Mouse (Mus musculus) kidney, adult 2 months (tissue): Measurements from ENCODE around the gene Mrfap1.

Experiments
- CTCF ChIP-seq: fragments of 200-500 bp; conservative IDR thresholded peaks from 2 replicates; pipeline ENCODE4 v1.5.1; 2011; ENCODE audit warnings: low read depth, mild to moderate bottlenecking, control low read depth, low read length, moderate library complexity, mixed read lengths; ENCODE audit not compliant: insufficient read depth, insufficient read length
- POLR2A ChIP-seq: fragments of 200-500 bp; IDR thresholded peaks from one replicate; pipeline ENCODE4 v1.6.1; 2011; ENCODE audit warnings: low read depth, low read length, control low read depth

DNA sequence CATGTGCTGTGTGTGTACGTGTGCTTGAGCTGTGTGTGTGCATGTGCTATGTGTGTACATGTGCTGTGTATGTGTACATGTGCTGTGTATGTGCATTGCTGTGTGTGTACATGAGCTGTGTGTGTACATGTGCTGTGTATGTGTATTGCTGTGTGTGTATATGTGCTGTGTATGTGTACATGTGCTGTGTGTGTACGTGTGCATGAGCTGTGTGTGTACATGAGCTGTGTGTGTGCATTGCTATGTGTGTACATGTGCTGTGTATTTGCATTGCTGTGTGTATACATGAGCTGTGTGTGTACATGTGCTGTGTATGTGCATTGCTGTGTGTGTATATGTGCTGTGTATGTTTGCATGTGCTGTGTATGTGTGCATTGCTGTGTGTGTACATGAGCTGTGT is 17.1 kb downstream of the Mrfap1 start:
- TF ChIP-seq POLR2A (no peak), CTCF (no peak)
